Mouse (Mus musculus): Measurements from ENCODE around the gene Dhcr7. TPM values are rescaled to one million over a fixed set of nuclear protein-coding genes. Genes with fewer than 3 reads are reported as not detected.

Gene Dhcr7
- polyA plus RNA-seq, 1 experiment from 2014 or later, result 10.8 TPM

GRCm38 (mm10) chr7:143808909-143809308 lies 14.0 kb upstream of the Dhcr7 start:
- 43% methylated on average over 1 of the region's 1 CpGs for WGBS
- DNase-seq (ENCODE audit: low spot score), result peak; percentile 11
- H3K4me3 ChIP-seq (ENCODE audit: low read depth, low read length), result no peak overlapping the region
- no peak for ATAC-seq
- no peak overlapping the region for H3K27ac ChIP-seq (ENCODE audit: low read length)
- H3K4me2 ChIP-seq (replicated peaks; ENCODE audit: low read depth, low read length), result no peak overlapping the region
- TF ChIP-seq CTCF (IDR thresholded peaks at IDR 0.05) (peak; percentile 62), EP300 (IDR thresholded peaks at IDR 0.05) (no peak)
- no peak overlapping the region for H3K9ac ChIP-seq (replicated peaks; ENCODE audit: low read depth)
- H3K36me3 ChIP-seq (ENCODE audit: insufficient read depth, low read length), result no peaks in the 10 kb centered on the region
- H3K4me1 ChIP-seq (ENCODE audit: insufficient read depth, low read depth, low read length), result no peaks in the 10 kb centered on the region
- no peaks in the 10 kb centered on the region for H3K27me3 ChIP-seq (replicated peaks; ENCODE audit: insufficient read depth, low read length)
- H3K9me3 ChIP-seq (ENCODE audit: low read length), result no peaks in the 10 kb centered on the region

GRCm38 (mm10) chr7:143819201-143819600 lies 3.7 kb upstream of the Dhcr7 start:
- DNase-seq (ENCODE audit: low spot score) (no peak), ATAC-seq (no peak)
- Histone ChIP-seq H3K9ac (replicated peaks; ENCODE audit: low read depth) (no peak overlapping the region), H3K27me3 (replicated peaks; ENCODE audit: insufficient read depth, low read length) (no peaks in the 10 kb centered on the region), H3K4me1 (ENCODE audit: insufficient read depth, low read depth, low read length) (peaks cover 5% of the 10 kb centered on the region; the same call in 1 of the 2 replicates), H3K4me3 (ENCODE audit: low read depth, low read length) (no peak overlapping the region), H3K9me3 (ENCODE audit: low read length) (no peaks in the 10 kb centered on the region), H3K36me3 (ENCODE audit: insufficient read depth, low read length) (no peaks in the 10 kb centered on the region), H3K27ac (ENCODE audit: low read length) (no peak overlapping the region), H3K4me2 (replicated peaks; ENCODE audit: low read depth, low read length) (no peak overlapping the region)
- no peak for TF ChIP-seq CTCF (IDR thresholded peaks at IDR 0.05)
- no peak for TF ChIP-seq EP300 (IDR thresholded peaks at IDR 0.05)
- WGBS, result 63% methylated on average over 4 of the region's 4 CpGs

GRCm38 (mm10) chr7:143821241-143821640 lies 1.7 kb upstream of the Dhcr7 start:
- Histone ChIP-seq H3K36me3 (ENCODE audit: insufficient read depth, low read length) (no peaks in the 10 kb centered on the region), H3K4me3 (ENCODE audit: low read depth, low read length) (no peak overlapping the region), H3K4me2 (replicated peaks; ENCODE audit: low read depth, low read length) (no peak overlapping the region), H3K27me3 (replicated peaks; ENCODE audit: insufficient read depth, low read length) (no peaks in the 10 kb centered on the region), H3K4me1 (ENCODE audit: insufficient read depth, low read depth, low read length) (peaks cover 5% of the 10 kb centered on the region; the same call in 1 of the 2 replicates), H3K9me3 (ENCODE audit: low read length) (no peaks in the 10 kb centered on the region), H3K9ac (replicated peaks; ENCODE audit: low read depth) (no peak overlapping the region), H3K27ac (ENCODE audit: low read length) (no peak overlapping the region)
- WGBS, result 90% methylated on average over 2 of the region's 2 CpGs
- ATAC-seq, result no peak
- no peak for DNase-seq (ENCODE audit: low spot score)
- TF ChIP-seq CTCF (IDR thresholded peaks at IDR 0.05) (no peak), EP300 (IDR thresholded peaks at IDR 0.05) (no peak)

- ATAC-seq, result no peak
- Histone ChIP-seq H3K4me1 (ENCODE audit: insufficient read depth, low read depth, low read length) (peaks cover 5% of the 10 kb centered on the region; the same call in 1 of the 2 replicates), H3K9me3 (ENCODE audit: low read length) (no peaks in the 10 kb centered on the region), H3K4me3 (ENCODE audit: low read depth, low read length) (peak overlapping the region; percentile 61), H3K27ac (ENCODE audit: low read length) (0 out of 2 replicates have a peak overlapping the region, but pooled peaks have one; percentile 14), H3K27me3 (replicated peaks; ENCODE audit: insufficient read depth, low read length) (no peaks in the 10 kb centered on the region), H3K4me2 (replicated peaks; ENCODE audit: low read depth, low read length) (peak overlapping the region; percentile 69), H3K9ac (replicated peaks; ENCODE audit: low read depth) (0 out of 2 replicates have a peak overlapping the region, but pooled peaks have one; percentile 6), H3K36me3 (ENCODE audit: insufficient read depth, low read length) (no peaks in the 10 kb centered on the region)
- 75% methylated on average over 4 of the region's 4 CpGs for WGBS
- DNase-seq (ENCODE audit: low spot score), result no peak
- TF ChIP-seq CTCF (IDR thresholded peaks at IDR 0.05) (no peak), EP300 (IDR thresholded peaks at IDR 0.05) (no peak)
Observed at GRCm38 (mm10) chr7:143823266-143823605, 291 bp downstream of the Dhcr7 start.

GRCm38 (mm10) chr7:143826985-143827384 lies 4.0 kb downstream of the Dhcr7 start:
- DNase-seq (ENCODE audit: low spot score) (no peak), ATAC-seq (no peak)
- no peak overlapping the region for H3K4me3 ChIP-seq (ENCODE audit: low read depth, low read length)
- H3K27ac ChIP-seq (ENCODE audit: low read length), result no peak overlapping the region
- no peak overlapping the region for H3K4me2 ChIP-seq (replicated peaks; ENCODE audit: low read depth, low read length)
- TF ChIP-seq CTCF (IDR thresholded peaks at IDR 0.05) (no peak), EP300 (IDR thresholded peaks at IDR 0.05) (no peak)
- H3K27me3 ChIP-seq (replicated peaks; ENCODE audit: insufficient read depth, low read length), result no peaks in the 10 kb centered on the region
- peaks cover 8% of the 10 kb centered on the region; the same call in 1 of the 2 replicates for H3K4me1 ChIP-seq (ENCODE audit: insufficient read depth, low read depth, low read length)
- WGBS, result 85% methylated on average over 2 of the region's 2 CpGs
- H3K9me3 ChIP-seq (ENCODE audit: low read length), result no peaks in the 10 kb centered on the region
- no peak overlapping the region for H3K9ac ChIP-seq (replicated peaks; ENCODE audit: low read depth)
- H3K36me3 ChIP-seq (ENCODE audit: insufficient read depth, low read length), result no peaks in the 10 kb centered on the region

GRCm38 (mm10) chr7:143829504-143830331 lies 6.8 kb downstream of the Dhcr7 start:
- no peaks in the 10 kb centered on the region for H3K27me3 ChIP-seq (replicated peaks; ENCODE audit: insufficient read depth, low read length)
- DNase-seq (ENCODE audit: low spot score) (peak; percentile 98), ATAC-seq (peak; percentile 98)
- peaks cover 4% of the 10 kb centered on the region; the same call in 1 of the 2 replicates for H3K4me1 ChIP-seq (ENCODE audit: insufficient read depth, low read depth, low read length)
- H3K27ac ChIP-seq (ENCODE audit: low read length), result peak overlapping the region; percentile 74
- peak overlapping the region; percentile 65 for H3K4me3 ChIP-seq (ENCODE audit: low read depth, low read length)
- H3K4me2 ChIP-seq (replicated peaks; ENCODE audit: low read depth, low read length), result peak overlapping the region; percentile 61
- WGBS, result 4% methylated on average over 36 of the region's 37 CpGs
- no peaks in the 10 kb centered on the region for H3K9me3 ChIP-seq (ENCODE audit: low read length)
- H3K9ac ChIP-seq (replicated peaks; ENCODE audit: low read depth), result peak overlapping the region; percentile 21
- TF ChIP-seq CTCF (IDR thresholded peaks at IDR 0.05) (peak; percentile 93), EP300 (IDR thresholded peaks at IDR 0.05) (no peak)
- H3K36me3 ChIP-seq (ENCODE audit: insufficient read depth, low read length), result no peaks in the 10 kb centered on the region

Data from lung, postnatal 0 days (tissue).